Comparison of ENCODE assay signal across 24 mouse cellular contexts in genomic region chr16:84795337-84795736, GRCm38 (mm10). TPM values are rescaled to one million over a fixed set of nuclear protein-coding genes. Genes with fewer than 3 reads are reported as not detected.
A peak's percentile ranks its signal among the peaks of the same experiment; 100 is the strongest.
DNase-seq lines count a peak whose midpoint lies in the region; ATAC-seq and TF ChIP-seq lines count a peak whose summit lies in the region.
"Had no signal": no experiment of that assay in that cellular context is flagged by ENCODE, and none has a peak within 500 bp of the region (broad histone marks: within the 10 kb centered on the region; RNA-seq: fewer than 3 reads in every experiment).

No protein-coding gene starts in this region.

- 0 out of 2 replicates have a peak, but pooled peaks have one; percentile 18 for TF ChIP-seq CTCF in intestine, postnatal 0 days (IDR thresholded peaks at IDR 0.05; ENCODE audit: low read depth)
- 0 out of 2 replicates have a peak, but pooled peaks have one; percentile 14 for TF ChIP-seq CTCF in lung, adult 2 months (IDR thresholded peaks at IDR 0.05; ENCODE audit: insufficient read depth, low read length)
- TF ChIP-seq CTCF in ES-Bruce4 (IDR thresholded peaks at IDR 0.05; ENCODE audit: low read depth, low read length), result peak; percentile 22

- H3K36me3 ChIP-seq in intestine, postnatal 0 days (ENCODE audit: control insufficient read depth, insufficient read depth), result no peaks in the 10 kb centered on the region
- no peaks in the 10 kb centered on the region for H3K36me3 ChIP-seq in intestine, embryonic 16.5 days (ENCODE audit: control insufficient read depth, insufficient read depth, low read length)
- peaks cover 3% of the 10 kb centered on the region for H3K36me3 ChIP-seq in ES-Bruce4 (ENCODE audit: control insufficient read depth, insufficient read depth, low read length, poor library complexity, severe bottlenecking)
- H3K36me3 ChIP-seq: embryonic facial prominence, embryonic 12.5 days; heart, embryonic 10.5 days; limb, embryonic 15.5 days; lung, embryonic 15.5 days had no signal

- H3K4me3 ChIP-seq in intestine, postnatal 0 days (ENCODE audit: low read depth, low read length), result no peak overlapping the region
- H3K4me3 ChIP-seq in intestine, embryonic 16.5 days (ENCODE audit: low read length), result no peak overlapping the region
- H3K4me3 ChIP-seq in lung, adult 2 months (replicated peaks; ENCODE audit: extremely low read depth, low read depth, low read length), result no peak overlapping the region
- no peak overlapping the region for H3K4me3 ChIP-seq in ES-Bruce4 (ENCODE audit: low read depth, low read length)
- H3K4me3 ChIP-seq: embryonic facial prominence, embryonic 12.5 days; heart, embryonic 10.5 days; limb, embryonic 15.5 days; lung, embryonic 15.5 days; megakaryocyte, embryonic 14.5 days had no signal

- 56% methylated on average over 3 of the region's 3 CpGs for WGBS in intestine, postnatal 0 days
- 56% methylated on average over 3 of the region's 3 CpGs for WGBS in intestine, embryonic 16.5 days
- WGBS in lung, adult 2 months, result 44% methylated on average over 3 of the region's 3 CpGs

- DNase-seq in lung, adult 2 months, result no peak
- no peak for DNase-seq in lung, postnatal 10 days
- no peak for DNase-seq in cerebellum, adult 9-10 months
- DNase-seq: adrenal gland, postnatal 36 days; cerebellum, adult 11 months; cerebellum, postnatal 14 days; forebrain, postnatal 0 days; gastrocnemius, postnatal 25 days; kidney, adult 11 months; left cerebral cortex, postnatal 4 days; right cerebral cortex, postnatal 4 days; thymus, postnatal 25 days had no signal

- H3K9me3 ChIP-seq in intestine, postnatal 0 days (ENCODE audit: control insufficient read depth), result no peaks in the 10 kb centered on the region
- H3K9me3 ChIP-seq in intestine, embryonic 16.5 days (ENCODE audit: control insufficient read depth, low read length), result 0 out of 2 replicates have a peak, but pooled peaks cover 3% of the 10 kb centered on the region
- H3K9me3 ChIP-seq in ES-Bruce4 (replicated peaks; ENCODE audit: control insufficient read depth, insufficient read depth, low read length, poor library complexity, severe bottlenecking), result peaks cover 4% of the 10 kb centered on the region
- H3K9me3 ChIP-seq: embryonic facial prominence, embryonic 12.5 days; limb, embryonic 15.5 days had no signal

- no peak overlapping the region for H3K9ac ChIP-seq in intestine, postnatal 0 days (ENCODE audit: low read depth, low read length)
- H3K9ac ChIP-seq in intestine, embryonic 16.5 days (ENCODE audit: low read depth, low read length), result no peak overlapping the region
- H3K9ac ChIP-seq in ES-Bruce4 (ENCODE audit: low read depth, poor library complexity, severe bottlenecking), result no peak overlapping the region
- H3K9ac ChIP-seq: embryonic facial prominence, embryonic 12.5 days; forebrain, postnatal 0 days; limb, embryonic 15.5 days; lung, embryonic 15.5 days had no signal

- H3K4me1 ChIP-seq in intestine, postnatal 0 days (replicated peaks; ENCODE audit: control insufficient read depth, insufficient read depth, low read length), result no peaks in the 10 kb centered on the region
- no peaks in the 10 kb centered on the region for H3K4me1 ChIP-seq in intestine, embryonic 16.5 days (ENCODE audit: control insufficient read depth, insufficient read depth, low read length)
- peaks cover 6% of the 10 kb centered on the region for H3K4me1 ChIP-seq in lung, adult 2 months (ENCODE audit: control insufficient read depth, insufficient read depth, low read length)
- H3K4me1 ChIP-seq in ES-Bruce4 (ENCODE audit: control insufficient read depth, insufficient read depth, low read length), result no peaks in the 10 kb centered on the region
- H3K4me1 ChIP-seq: embryonic facial prominence, embryonic 12.5 days; heart, embryonic 10.5 days; limb, embryonic 15.5 days; lung, embryonic 15.5 days had no signal

- ATAC-seq in intestine, postnatal 0 days, result no peak
- no peak for ATAC-seq in intestine, embryonic 16.5 days
- ATAC-seq in megakaryocyte progenitor cell, adult 5-6 weeks (replicated peaks; ENCODE audit: poor library complexity), result peak; percentile 37; the same call in 1 of the 2 replicates
- ATAC-seq: forebrain, postnatal 0 days; hindbrain, postnatal 0 days; midbrain, embryonic 16.5 days; Patski had no signal

- no peak overlapping the region for H3K4me2 ChIP-seq in intestine, postnatal 0 days (replicated peaks; ENCODE audit: low read depth)
- H3K4me2 ChIP-seq in intestine, embryonic 16.5 days (ENCODE audit: low read depth, low read length), result no peak overlapping the region
- H3K4me2 ChIP-seq: embryonic facial prominence, embryonic 12.5 days; limb, embryonic 15.5 days; lung, embryonic 15.5 days had no signal

- no peak for TF ChIP-seq EP300 in ES-Bruce4 (IDR thresholded peaks at IDR 0.05; ENCODE audit: insufficient read depth, low read depth, low read length)

- H3K27me3 ChIP-seq in intestine, postnatal 0 days (replicated peaks; ENCODE audit: control insufficient read depth, insufficient read depth, low read length), result no peaks in the 10 kb centered on the region
- no peaks in the 10 kb centered on the region for H3K27me3 ChIP-seq in intestine, embryonic 16.5 days (replicated peaks; ENCODE audit: control insufficient read depth, insufficient read depth, low read length)
- H3K27me3 ChIP-seq in ES-Bruce4 (ENCODE audit: control insufficient read depth, insufficient read depth, low read length, poor library complexity, severe bottlenecking), result no peaks in the 10 kb centered on the region
- H3K27me3 ChIP-seq: embryonic facial prominence, embryonic 12.5 days; limb, embryonic 15.5 days; lung, embryonic 15.5 days; megakaryocyte, embryonic 14.5 days; Patski had no signal

- TF ChIP-seq POLR2A in lung, adult 2 months (IDR thresholded peaks at IDR 0.05; ENCODE audit: borderline replicate concordance, extremely low read depth, low read depth, low read length), result no peak
- TF ChIP-seq POLR2A in ES-Bruce4 (IDR thresholded peaks at IDR 0.05; ENCODE audit: insufficient read depth, low read length), result no peak

- H3K27ac ChIP-seq in intestine, postnatal 0 days (ENCODE audit: low read depth, low read length), result no peak overlapping the region
- H3K27ac ChIP-seq in intestine, embryonic 16.5 days (ENCODE audit: low read length), result no peak overlapping the region
- H3K27ac ChIP-seq in ES-Bruce4 (ENCODE audit: insufficient read depth, low read length), result no peak overlapping the region
- H3K27ac ChIP-seq: embryonic facial prominence, embryonic 12.5 days; heart, embryonic 10.5 days; hindbrain, postnatal 0 days; limb, embryonic 15.5 days; lung, embryonic 15.5 days had no signal

RNA-seq across cellular contexts. Expression of gene Jam2, which starts 21.4 kb away (rescaled TPM):
- 5.9 and 6.0 TPM in 2 replicates for polyA plus RNA-seq in intestine, postnatal 0 days (2015; fragmentation: Nextera tagmentation; extraction: Ambion mirVana)
- 4.8 and 5.5 TPM in 2 replicates for polyA plus RNA-seq in intestine, embryonic 16.5 days (2015; fragmentation: Nextera tagmentation; extraction: Ambion mirVana)
- polyA plus RNA-seq in lung, adult 2 months (2012; rRNA removed), result 13.4 and 16.6 TPM in 2 replicates
- polyA plus RNA-seq in ES-Bruce4 (2011; ENCODE audit: insufficient read depth, insufficient read length, low read depth, missing spikeins), result 43.5 and 52.7 TPM in 2 replicates
- 0.17 TPM in 1 of 2 replicates, not detected in the other for total RNA-seq in megakaryocyte progenitor cell, adult 5-6 weeks (2015)
- total RNA-seq in megakaryocyte progenitor cell, adult 5-6 weeks (2017), result 0.88 TPM in 1 of 2 replicates, not detected in the other

RNA-seq across cellular contexts. Expression of gene Gabpa, which starts 39.4 kb away (rescaled TPM):
- polyA plus RNA-seq in intestine, postnatal 0 days (2015; fragmentation: Nextera tagmentation; extraction: Ambion mirVana), result 10.8 and 12.1 TPM in 2 replicates
- 24.3 and 25.1 TPM in 2 replicates for polyA plus RNA-seq in intestine, embryonic 16.5 days (2015; fragmentation: Nextera tagmentation; extraction: Ambion mirVana)
- polyA plus RNA-seq in lung, adult 2 months (2012; rRNA removed), result 5.2 and 10.7 TPM in 2 replicates
- 116 and 127 TPM in 2 replicates for polyA plus RNA-seq in ES-Bruce4 (2011; ENCODE audit: insufficient read depth, insufficient read length, low read depth, missing spikeins)
- total RNA-seq in megakaryocyte progenitor cell, adult 5-6 weeks (2015), result 63.9 and 78.2 TPM in 2 replicates
- 65.1 and 81.3 TPM in 2 replicates for total RNA-seq in megakaryocyte progenitor cell, adult 5-6 weeks (2017)

RNA-seq across cellular contexts. Expression of gene Atp5j, which starts 40.1 kb away (rescaled TPM):
- polyA plus RNA-seq in intestine, postnatal 0 days (2015; fragmentation: Nextera tagmentation; extraction: Ambion mirVana), result 1,184 and 1,284 TPM in 2 replicates
- 1,127 and 1,131 TPM in 2 replicates for polyA plus RNA-seq in intestine, embryonic 16.5 days (2015; fragmentation: Nextera tagmentation; extraction: Ambion mirVana)
- 117 and 167 TPM in 2 replicates for polyA plus RNA-seq in lung, adult 2 months (2012; rRNA removed)
- polyA plus RNA-seq in ES-Bruce4 (2011; ENCODE audit: insufficient read depth, insufficient read length, low read depth, missing spikeins), result 402 and 421 TPM in 2 replicates
- 461 and 468 TPM in 2 replicates for total RNA-seq in megakaryocyte progenitor cell, adult 5-6 weeks (2015)
- 318 and 331 TPM in 2 replicates for total RNA-seq in megakaryocyte progenitor cell, adult 5-6 weeks (2017)

RNA-seq across cellular contexts. Expression of gene Mrpl39, which starts 59.8 kb away (rescaled TPM):
- polyA plus RNA-seq in intestine, postnatal 0 days (2015; fragmentation: Nextera tagmentation; extraction: Ambion mirVana), result 24.1 and 25.6 TPM in 2 replicates
- 45.1 and 49.4 TPM in 2 replicates for polyA plus RNA-seq in intestine, embryonic 16.5 days (2015; fragmentation: Nextera tagmentation; extraction: Ambion mirVana)
- polyA plus RNA-seq in lung, adult 2 months (2012; rRNA removed), result 8.6 and 12.0 TPM in 2 replicates
- 50.1 and 53.2 TPM in 2 replicates for polyA plus RNA-seq in ES-Bruce4 (2011; ENCODE audit: insufficient read depth, insufficient read length, low read depth, missing spikeins)
- total RNA-seq in megakaryocyte progenitor cell, adult 5-6 weeks (2015), result 44.2 and 44.9 TPM in 2 replicates
- 59.1 and 64.1 TPM in 2 replicates for total RNA-seq in megakaryocyte progenitor cell, adult 5-6 weeks (2017)
